Mouse (Mus musculus) T-cell, adult 2 months (primary cell): ENCODE data around the gene Ptgir.

ENCODE experiments used
- DNase-seq: peaks from one replicate; pipeline ENCODE4 v3.0.0; 2022; ENCODE audit warnings: low spot score

Ptgir gene

DNA sequence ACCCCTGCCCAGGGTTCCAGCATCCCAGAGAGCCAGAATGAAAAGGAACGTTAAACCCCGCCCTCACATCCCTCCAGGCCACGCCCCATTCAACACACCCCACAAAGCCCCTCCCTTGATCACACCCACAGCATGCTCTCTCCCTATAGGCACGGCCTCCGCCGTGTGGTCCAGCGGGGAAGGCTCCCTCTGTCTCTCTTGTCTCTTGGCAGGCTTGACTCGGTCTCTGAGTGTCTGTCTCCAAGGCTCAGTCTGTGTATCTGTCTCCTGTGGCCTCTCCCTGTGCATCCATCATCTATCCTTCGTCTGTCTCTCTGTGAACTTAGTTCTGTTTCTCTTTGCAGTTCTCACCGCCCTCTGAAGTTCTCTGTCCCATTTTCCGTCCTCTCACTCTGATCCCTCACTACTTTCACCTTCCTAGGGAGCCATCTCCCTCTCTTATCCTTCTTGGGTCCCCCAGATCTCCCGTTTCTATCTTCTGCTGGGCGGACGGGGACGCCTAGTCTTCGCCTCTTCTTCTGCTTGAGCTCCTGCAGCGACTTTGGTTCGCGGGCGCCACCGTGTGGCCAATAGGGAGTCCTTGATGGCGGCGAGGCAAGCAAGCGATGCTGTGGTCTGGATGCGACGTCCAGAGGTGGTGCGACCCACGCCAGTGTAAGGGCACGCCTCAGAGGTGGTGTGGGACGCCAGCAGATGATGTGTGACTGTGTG lies 14.5 kb upstream of the Ptgir start, which contains the start of gene Gng8:
Gng8 (plus strand) TSS at position 146 of the 711 bp plus-strand sequence.
- DNase-seq = peak; percentile 76

DNA sequence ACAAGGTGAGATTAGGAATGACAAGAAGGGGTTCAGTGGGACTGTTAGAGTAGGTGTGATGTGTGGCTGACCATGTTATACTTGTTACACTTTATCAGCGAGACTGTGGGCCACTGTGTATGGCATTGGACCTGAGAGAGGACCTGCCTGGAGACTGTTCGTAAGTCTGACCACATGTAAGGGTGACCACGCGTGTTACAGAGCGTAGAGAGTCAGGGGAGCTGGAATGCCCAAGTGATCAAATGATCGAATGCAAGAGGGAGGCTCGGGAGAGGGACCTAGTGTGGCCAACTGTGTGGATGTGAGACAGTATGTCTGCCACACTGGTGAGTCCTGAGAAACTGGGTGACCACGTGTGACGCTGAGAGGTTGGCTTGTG lies 13.9 kb upstream of the Ptgir start:
- DNase-seq = no peak

DNA sequence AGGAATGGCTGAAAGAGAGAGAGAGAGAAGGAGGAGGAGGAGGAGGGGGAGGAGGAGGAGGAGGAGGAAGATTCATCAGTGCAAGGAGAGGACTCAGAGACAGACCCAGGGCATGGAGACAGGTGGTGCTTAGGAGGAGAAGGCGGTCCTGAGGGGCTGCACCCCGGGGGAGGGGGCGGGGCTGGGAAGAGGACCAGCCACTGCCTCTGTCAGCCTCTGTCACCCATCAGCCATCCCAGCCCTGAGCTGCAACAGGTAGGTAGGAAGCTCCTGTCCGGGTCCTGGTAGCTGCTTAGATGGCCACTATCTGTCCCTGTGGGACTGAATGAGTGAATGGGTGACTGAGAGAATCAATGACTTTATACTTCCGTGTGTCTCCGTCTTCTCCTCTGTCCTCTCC lies 12.7 kb upstream of the Ptgir start:
- no peak for DNase-seq

DNA sequence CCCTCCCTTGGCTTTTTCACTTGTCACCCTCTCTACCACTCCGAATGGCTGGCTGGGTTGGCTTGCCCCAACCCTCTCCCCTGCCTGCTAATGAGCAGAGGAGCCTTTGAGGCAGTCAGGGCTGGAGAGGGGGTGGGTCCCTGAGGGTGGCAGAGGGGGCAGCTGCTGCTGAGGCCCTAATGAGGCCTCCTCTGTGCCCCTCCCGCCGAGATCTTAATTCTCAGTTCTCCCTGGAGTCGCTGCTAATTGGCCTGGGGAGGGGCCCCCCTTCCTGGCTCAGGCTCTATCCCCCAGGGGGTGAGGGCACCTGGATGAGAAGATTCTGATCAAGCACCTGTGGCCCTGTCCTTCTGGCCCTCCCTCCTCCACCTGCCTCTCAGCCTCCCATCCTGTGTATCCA lies 12.0 kb upstream of the Ptgir start:
- no peak for DNase-seq

DNA sequence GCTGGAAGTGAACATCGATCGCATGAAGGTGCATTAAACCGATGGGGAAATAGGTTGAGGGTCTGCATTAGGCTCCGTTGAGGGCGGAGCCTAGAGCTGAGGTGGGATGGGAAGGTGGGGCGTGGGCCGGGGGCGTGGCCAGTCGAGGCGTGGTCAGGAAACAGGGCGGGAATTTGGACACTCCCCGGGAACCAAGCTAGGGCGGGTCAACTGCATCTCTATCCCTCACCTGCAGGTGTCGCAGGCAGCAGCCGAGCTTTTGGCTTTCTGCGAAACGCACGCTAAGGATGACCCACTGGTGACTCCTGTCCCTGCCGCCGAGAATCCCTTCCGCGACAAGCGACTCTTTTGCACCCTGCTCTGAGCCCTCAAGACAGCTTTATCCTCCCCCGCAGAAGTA lies 11.3 kb upstream of the Ptgir start:
- DNase-seq = peak; percentile 56

DNA sequence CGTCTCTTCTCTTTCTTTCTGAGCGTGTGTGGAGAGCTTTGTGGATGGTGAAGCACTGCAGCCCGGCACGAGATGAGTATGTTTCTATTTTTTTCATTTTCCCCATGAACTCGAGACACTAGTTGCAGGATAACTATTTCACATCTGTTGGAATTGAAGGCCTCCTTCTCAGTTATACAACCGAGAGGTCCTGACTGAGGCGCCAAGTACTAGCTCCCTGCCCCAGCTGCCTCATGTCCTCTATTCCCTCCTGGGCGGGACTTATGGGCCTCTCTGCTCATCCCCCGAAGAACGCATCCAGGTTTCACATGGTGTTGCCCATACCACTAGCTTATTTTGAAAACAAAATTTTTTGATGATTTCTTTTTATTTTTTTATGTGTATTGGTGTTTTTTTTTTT lies 10.8 kb upstream of the Ptgir start:
- DNase-seq = no peak

DNA sequence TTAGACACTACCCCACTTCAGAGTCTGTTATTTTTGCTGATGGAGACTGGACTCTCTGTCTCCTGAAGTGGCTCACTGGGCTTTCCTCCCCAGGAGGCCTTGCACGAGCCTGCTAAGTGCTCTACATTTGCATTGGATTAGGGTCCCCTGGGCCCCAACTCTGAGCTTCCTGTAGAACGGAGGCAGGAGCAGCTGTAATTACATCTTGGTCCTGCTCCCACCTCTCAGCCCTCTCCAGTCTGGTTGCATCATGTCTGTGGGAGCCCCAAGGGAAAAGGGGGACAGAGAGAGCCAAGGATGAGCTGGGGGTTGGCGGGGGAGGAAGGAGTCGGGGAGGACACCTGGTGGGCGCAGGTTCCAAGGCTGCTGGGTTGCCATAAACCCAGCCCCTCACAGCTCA lies 5.8 kb upstream of the Ptgir start:
- DNase-seq = no peak

DNA sequence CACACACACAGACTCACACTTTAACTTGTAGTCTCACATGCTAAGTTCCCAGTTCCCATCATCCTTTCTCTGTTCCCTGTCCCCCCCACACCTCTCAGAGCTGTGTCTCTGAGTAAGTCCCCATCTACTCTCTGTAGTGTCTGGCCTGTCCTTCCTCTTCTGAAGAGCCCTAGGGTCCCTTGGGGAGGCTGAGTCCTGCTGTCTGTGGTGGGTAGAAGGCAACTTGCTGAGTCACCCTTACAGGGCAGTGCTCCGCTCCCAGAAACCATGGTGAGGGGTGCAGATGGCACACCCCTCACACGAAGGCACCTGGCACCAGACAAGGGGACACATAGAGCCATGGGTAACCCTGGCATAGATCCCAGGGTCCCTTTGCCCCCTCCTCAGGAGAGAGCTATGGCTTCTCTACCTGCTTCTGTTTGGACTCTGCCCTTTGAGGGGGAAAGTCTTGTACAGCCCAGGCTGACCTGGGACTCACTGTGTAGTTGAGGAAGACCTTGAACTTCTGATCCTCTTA lies 2.8 kb upstream of the Ptgir start:
- DNase-seq = no peak

DNA sequence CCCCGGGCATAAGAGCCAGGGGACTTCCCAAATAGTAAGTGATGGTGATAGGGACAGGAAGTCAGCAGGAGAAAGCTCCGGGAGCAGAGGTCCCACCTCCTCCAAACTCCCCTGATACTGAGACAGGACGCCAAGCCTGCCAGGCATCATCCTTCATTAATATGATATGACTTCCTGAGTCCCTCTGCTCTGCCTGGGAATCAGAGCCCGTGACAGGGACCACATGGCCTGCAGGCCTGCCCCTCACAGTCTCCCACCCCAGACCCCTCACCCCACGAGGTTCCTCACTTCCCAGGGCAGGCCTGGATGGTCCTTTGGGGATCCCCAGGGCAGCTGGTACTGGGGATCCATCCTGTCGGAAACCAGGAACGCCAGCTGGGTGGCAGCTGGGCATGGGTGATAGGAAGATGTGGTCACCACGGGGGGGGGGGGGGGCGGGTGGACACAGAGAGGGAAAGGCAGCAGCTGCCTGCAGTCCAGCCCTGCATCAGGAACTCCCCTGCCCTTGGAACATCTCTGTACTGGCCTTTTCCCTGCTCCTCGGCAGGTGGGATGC lies 2.1 kb upstream of the Ptgir start:
- no peak for DNase-seq

DNA sequence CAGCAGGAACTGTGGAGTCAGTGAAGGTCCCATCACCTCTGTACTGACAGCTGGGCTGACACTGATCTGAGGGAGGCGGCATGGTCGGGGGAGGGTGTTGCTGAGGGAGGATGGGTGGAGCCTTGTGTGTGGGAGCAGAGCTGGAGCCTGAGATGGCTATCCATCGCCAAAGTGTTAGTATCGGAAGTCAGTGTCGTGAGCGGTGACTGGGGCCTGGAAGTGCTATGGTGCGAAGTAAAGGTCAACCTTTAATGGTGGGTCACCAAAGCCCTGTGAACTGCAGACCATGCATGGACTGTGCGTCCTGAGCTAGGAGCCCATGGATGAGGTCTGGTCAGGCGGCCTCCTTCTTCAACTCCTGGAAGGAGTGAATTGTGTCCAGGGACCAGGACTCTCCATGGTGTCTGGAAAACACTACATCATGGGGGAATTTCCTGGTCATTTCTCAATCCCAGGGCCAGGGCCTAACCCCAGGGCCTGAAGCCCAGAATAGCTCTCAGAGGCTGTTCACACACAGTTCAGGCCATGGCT lies 734 bp upstream of the Ptgir start:
- DNase-seq = no peak

DNA sequence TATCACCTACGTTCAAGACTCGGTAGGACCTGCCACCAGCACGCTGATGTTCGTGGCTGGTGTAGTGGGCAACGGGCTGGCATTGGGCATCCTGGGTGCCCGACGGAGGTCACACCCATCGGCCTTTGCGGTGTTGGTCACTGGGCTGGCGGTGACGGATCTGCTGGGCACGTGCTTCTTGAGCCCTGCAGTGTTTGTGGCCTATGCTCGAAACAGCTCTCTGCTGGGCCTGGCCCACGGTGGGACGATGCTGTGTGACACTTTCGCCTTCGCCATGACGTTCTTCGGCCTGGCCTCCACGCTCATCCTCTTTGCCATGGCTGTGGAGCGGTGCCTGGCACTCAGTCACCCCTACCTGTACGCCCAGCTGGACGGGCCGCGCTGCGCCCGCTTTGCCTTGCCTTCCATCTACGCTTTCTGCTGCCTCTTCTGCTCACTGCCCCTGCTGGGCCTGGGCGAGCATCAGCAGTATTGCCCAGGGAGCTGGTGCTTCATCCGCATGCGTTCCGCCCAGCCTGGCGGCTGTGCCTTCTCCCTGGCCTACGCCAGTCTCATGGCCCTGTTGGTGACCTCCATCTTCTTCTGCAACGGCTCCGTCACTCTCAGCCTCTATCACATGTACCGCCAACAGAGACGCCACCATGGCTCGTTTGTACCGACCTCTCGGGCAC lies 734 bp downstream of the Ptgir start:
- no peak for DNase-seq

DNA sequence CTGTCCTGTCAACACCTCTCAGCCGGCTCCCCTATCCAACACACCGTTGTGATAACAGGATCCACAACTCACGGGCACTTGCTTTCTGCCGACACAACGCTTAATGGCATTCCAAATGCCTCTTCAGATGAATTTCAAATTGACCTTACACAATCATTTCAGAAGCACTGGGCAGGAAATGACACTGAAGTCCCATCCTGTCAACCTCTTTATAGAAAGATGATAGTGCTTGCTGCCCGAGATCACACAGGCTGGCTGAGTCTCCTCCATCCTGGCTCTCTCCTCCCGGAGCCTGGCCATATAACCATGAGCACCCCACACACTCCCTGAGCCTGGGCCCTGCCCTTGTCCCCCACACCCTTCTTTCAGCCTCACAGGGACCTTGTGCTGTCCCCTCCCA lies 1.6 kb downstream of the Ptgir start:
- DNase-seq = no peak

DNA sequence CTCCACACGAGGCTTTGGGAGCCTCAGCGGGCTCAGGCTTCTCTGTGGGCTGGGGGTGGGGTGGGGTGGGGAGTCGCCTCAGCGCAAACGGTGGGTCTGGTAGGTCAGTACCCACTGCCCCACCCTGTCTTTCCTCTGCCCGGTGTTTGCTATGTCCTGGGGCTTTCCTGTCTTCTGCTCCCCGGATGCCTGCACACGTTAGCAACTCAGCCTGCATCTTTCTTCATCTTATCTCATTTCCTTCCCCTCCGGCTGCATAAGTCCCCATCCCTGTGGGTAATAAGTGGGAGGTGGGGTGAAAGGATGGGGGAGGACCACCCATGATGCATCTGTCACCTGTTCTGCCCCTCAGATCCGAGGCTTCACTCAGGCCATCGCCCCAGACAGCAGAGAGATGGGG lies 2.1 kb downstream of the Ptgir start:
- DNase-seq = no peak

DNA sequence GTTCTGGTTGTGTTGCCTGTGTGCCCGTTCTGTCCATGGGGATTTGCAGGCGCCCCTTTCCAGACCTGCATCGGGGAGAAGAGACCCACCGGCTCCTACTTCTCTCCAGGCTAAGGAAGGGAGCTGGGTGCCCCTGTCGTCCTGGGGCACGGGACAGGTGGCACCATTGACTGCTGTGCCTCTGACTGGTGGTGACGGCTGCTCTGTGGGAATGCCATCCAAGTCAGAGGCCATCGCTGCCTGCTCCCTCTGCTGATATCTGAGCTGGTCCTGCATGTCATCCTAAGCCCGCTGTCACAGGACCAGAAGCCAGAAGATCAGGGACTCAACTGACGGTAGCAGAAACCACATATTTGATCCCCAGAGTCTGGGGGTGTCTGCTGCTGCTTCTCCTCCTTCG lies 2.6 kb downstream of the Ptgir start:
- no peak for DNase-seq

DNA sequence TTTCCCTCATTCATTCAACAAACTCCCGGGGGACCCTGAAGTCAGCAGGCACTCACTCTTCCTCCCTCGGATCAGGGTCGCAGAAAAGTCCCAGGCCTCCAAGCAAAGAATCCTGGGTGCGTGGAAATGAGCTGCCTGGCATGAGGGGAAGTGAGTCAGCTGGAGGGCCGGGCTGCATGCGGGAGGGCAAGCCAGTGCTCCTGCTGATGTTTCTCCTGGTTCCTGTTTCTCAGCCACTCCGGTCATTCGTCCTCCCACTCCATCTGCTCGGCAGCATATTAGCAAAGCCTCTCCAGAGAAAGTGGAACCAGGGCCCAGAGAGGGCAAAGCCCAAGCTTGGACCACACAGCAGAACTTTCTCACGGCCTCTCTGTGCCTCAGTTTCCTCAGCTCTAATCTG lies 3.6 kb downstream of the Ptgir start:
- no peak for DNase-seq

DNA sequence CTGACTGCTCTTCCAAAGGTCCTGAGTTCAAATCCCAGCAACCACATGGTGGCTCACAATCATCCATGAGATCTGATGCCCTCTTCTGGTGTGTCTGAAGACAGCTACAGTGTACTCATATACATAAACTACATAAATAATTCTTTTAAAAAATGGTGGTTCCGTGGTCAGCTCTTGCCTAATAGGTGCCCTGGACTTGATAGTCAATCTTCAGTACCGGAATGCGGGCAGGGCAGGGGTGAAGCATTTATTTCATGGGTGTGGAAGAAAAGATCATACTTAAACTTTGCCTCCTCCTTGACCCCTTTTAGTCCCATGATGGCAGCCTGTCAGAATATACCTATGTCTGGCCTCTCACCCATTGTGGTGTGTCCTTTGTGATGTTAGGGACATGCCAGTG lies 5.6 kb downstream of the Ptgir start:
- no peak for DNase-seq

DNA sequence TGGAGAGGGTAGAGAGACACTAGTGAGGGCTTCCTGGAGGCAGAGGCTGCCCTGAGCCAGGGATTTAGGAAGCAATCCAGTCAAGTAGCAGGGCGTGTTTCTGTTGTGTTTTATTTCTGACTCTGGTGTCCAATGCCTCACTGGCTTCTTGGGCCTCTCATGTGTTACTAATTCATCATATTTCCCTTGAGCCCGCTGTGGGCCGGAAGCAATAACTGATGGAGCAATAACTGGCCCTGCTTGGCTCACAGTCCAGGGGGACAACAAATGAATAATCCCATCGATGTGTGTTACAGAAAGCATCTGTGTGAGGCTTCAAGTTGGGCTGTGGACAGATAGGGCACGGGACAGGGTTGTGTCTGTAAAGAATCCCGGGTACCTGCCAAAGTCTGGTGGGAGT lies 6.1 kb downstream of the Ptgir start:
- no peak for DNase-seq

DNA sequence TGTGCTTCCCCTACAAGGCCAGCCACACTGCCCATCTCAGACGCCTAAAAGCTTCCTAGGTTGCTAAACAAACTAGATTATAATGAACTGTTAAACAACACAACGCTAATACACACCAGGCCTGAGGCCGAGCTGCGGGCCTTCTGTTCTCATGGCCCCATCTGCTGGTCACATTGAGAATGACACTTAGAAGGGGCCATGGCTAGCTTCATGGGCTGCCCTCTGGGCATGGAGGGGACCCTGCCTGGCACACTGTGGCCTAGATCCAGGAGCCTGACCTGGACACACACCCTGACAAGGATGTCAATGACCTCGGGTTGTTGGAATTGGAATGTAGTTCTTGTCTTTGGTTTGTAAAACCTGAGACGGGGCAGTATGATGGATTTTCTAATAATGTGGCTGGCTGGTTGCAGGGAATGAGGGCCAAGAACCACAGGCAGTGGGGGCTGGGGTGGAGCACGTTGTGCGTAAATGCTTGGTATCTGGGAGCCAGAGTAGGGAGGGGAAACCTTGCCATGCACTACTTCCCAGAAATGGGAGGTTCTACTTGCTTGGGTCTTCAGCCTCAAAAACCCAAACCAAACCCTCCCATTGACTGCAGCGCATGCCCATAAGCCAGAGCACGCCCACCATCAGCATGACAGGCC lies 7.6 kb downstream of the Ptgir start:
- peak; percentile 65 for DNase-seq

DNA sequence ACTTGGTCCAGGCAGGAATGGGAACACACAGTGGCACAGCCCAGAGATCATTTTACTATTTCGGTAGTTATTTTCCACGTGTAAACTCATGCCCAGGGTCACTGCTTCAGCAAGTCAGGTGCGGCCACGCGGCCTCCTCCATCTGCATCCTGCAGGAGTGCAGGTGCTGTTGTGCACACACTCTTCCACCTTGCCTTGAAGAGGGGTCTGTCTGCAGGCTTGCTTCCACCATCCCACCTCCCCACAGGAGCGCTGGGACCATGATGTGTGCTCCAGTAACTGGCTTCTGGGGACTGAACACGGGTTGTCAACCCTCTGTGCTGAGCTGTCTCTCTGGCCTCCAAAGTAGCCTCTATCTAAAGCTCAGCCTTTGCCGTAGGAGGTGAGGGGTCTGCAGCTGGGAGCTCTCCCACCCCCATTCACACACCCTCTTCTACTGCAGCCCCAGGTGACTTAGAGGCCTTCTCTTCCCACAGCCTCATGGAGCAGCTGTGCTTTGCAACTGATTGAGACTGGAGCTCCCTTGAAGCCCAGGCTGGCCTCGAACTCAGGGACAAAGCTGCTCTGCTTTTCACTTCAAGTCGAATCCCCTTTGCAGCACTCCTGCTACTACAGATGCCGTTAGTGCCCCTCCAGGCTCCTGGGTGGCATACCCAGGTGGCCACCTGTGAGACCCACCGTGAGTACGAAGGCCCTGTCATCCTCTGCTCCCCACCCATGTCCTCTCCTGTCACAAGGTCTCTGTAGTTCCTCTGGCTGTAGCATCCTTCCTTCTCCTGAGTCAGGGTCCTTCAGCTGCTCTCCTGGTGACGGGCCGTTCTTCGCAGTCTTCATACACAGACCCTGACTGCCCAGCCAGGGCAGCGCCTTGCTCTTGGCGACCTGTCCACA lies 8.4 kb downstream of the Ptgir start:
- no peak for DNase-seq

DNA sequence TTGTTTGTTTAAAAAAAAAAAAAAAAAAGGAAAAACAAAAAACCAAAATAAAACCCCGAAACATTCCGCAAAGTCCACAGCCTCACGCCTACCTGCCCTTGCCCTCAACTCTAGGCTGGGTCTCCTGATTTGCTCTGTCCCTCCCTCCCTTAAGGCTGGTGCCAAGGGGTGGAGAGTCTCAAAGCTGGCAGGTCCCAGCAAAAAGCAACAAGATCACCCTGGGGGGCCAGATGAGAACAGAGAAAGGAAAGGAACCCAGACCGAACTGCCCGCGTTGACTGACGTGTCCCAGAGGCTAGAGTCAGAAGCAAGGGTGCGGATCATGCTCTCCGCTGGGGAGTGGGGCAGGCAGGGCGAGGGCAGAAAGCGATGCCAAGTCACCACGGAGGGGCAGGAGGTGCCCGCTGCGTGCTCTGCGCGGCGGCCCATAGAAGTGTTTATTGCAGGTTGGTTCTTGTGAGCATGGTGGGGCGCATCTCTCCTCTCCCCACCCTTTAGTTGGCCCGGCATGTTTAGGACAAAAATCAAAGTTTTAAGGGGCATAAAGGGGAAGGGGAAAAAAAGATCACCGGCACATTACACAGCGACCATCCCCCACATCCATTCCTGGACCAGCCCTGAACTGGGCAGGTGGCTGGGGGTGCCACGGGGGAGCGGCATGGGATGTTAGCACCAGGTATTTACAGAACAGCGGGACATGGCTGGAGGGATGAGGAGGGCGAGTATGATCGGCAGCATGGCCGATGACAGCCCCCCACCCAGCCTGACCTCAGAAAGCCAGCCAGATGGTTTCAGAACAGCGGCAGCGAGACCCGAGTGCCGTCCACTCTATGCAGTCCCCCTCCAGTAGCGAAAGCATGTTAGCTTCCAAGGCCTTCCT lies 9.4 kb downstream of the Ptgir start:
- no peak for DNase-seq
